8 mouse cellular contexts compared by ENCODE assay signal in genomic region chr9:35421730-35422235, GRCm38 (mm10). TPM values are rescaled to one million over a fixed set of nuclear protein-coding genes. Genes with fewer than 3 reads are reported as not detected.
DNase-seq lines count a peak whose midpoint lies in the region; ATAC-seq and TF ChIP-seq lines count a peak whose summit lies in the region.

No protein-coding gene starts in this region.

- 0 out of 2 replicates have a peak, but pooled peaks cover 3% of the 10 kb centered on the region for H3K27me3 ChIP-seq in forebrain, embryonic 13.5 days
- no peaks in the 10 kb centered on the region for H3K27me3 ChIP-seq in intestine, postnatal 0 days (replicated peaks; ENCODE audit: control insufficient read depth, insufficient read depth, low read length)
- peaks cover 7% of the 10 kb centered on the region for H3K27me3 ChIP-seq in liver, postnatal 0 days (ENCODE audit: insufficient read depth, low read length)

- TF ChIP-seq EP300 in liver, postnatal 0 days (IDR thresholded peaks at IDR 0.05; ENCODE audit: low read depth): no peak

- no peak for TF ChIP-seq POLR2A in bone marrow, adult 2 months (IDR thresholded peaks at IDR 0.05; ENCODE audit: borderline replicate concordance, control insufficient read depth, low read depth, low read length)

- no peaks in the 10 kb centered on the region for H3K4me1 ChIP-seq in bone marrow, adult 2 months (ENCODE audit: control insufficient read depth, insufficient read depth, low read length)
- peaks cover 37% of the 10 kb centered on the region for H3K4me1 ChIP-seq in forebrain, embryonic 13.5 days
- H3K4me1 ChIP-seq in intestine, postnatal 0 days (replicated peaks; ENCODE audit: control insufficient read depth, insufficient read depth, low read length): peaks cover 3% of the 10 kb centered on the region; the same call in 1 of the 2 replicates
- no peaks in the 10 kb centered on the region for H3K4me1 ChIP-seq in liver, postnatal 0 days (ENCODE audit: insufficient read depth)

- H3K9ac ChIP-seq in forebrain, embryonic 13.5 days: peak overlapping the region; percentile 99
- peak overlapping the region; percentile 65 for H3K9ac ChIP-seq in intestine, postnatal 0 days (ENCODE audit: low read depth, low read length)
- H3K9ac ChIP-seq in liver, postnatal 0 days (replicated peaks): peak overlapping the region; percentile 83

- peak; percentile 46 for DNase-seq in right cerebral cortex, adult 18-20 months
- DNase-seq in right cerebral cortex, postnatal 36 days (ENCODE audit: low spot score in 2 of 2): no peak
- no peak for DNase-seq in liver, postnatal 0 days
- DNase-seq in right cerebral cortex, adult 2 months (ENCODE audit: low spot score in 2 of 2): peak; percentile 32 to 53
- no peak for DNase-seq in urinary bladder, postnatal 4 days (ENCODE audit: low spot score in 2 of 2)

- no peaks in the 10 kb centered on the region for H3K36me3 ChIP-seq in forebrain, embryonic 13.5 days (ENCODE audit: poor library complexity, severe bottlenecking)
- H3K36me3 ChIP-seq in intestine, postnatal 0 days (ENCODE audit: control insufficient read depth, insufficient read depth): no peaks in the 10 kb centered on the region
- no peaks in the 10 kb centered on the region for H3K36me3 ChIP-seq in liver, postnatal 0 days (replicated peaks; ENCODE audit: insufficient read depth, low read length)

- peak overlapping the region; percentile 67 for H3K4me2 ChIP-seq in forebrain, embryonic 13.5 days
- H3K4me2 ChIP-seq in intestine, postnatal 0 days (replicated peaks; ENCODE audit: low read depth): peak overlapping the region; percentile 91
- H3K4me2 ChIP-seq in liver, postnatal 0 days (ENCODE audit: low read depth, low read length): peak overlapping the region; percentile 96

- peak overlapping the region; percentile 48; the same call in 1 of the 2 replicates for H3K27ac ChIP-seq in bone marrow, adult 2 months (ENCODE audit: control insufficient read depth, insufficient read depth, low read depth, low read length, poor library complexity)
- peak overlapping the region; percentile 97 for H3K27ac ChIP-seq in forebrain, embryonic 13.5 days
- peak overlapping the region; percentile 89 for H3K27ac ChIP-seq in intestine, postnatal 0 days (ENCODE audit: low read depth, low read length)
- peak overlapping the region; percentile 39; the same call in 1 of the 2 replicates for H3K27ac ChIP-seq in liver, postnatal 0 days (ENCODE audit: low read depth)

- no peaks in the 10 kb centered on the region for H3K9me3 ChIP-seq in forebrain, embryonic 13.5 days (replicated peaks)
- H3K9me3 ChIP-seq in intestine, postnatal 0 days (ENCODE audit: control insufficient read depth): no peaks in the 10 kb centered on the region
- no peaks in the 10 kb centered on the region for H3K9me3 ChIP-seq in liver, postnatal 0 days (ENCODE audit: low read length)

- peak; percentile 67 for ATAC-seq in forebrain, embryonic 13.5 days
- peak; percentile 26 for ATAC-seq in intestine, postnatal 0 days
- ATAC-seq in liver, postnatal 0 days: peak; percentile 17

- TF ChIP-seq CTCF in bone marrow, adult 2 months (IDR thresholded peaks at IDR 0.05; ENCODE audit: control insufficient read depth, insufficient read depth, low read length): no peak
- TF ChIP-seq CTCF in intestine, postnatal 0 days (IDR thresholded peaks at IDR 0.05; ENCODE audit: low read depth): no peak
- no peak for TF ChIP-seq CTCF in liver, postnatal 0 days (IDR thresholded peaks at IDR 0.05; ENCODE audit: low read depth)

- WGBS in bone marrow, adult 2 months: 1% methylated on average over 35 of the region's 35 CpGs
- under 1% methylated on average over 35 of the region's 35 CpGs for WGBS in forebrain, embryonic 13.5 days
- WGBS in intestine, postnatal 0 days: under 1% methylated on average over 35 of the region's 35 CpGs
- WGBS in liver, postnatal 0 days (ENCODE audit: insufficient replicate concordance): 0% methylated on average over 33 of the region's 35 CpGs

- peak overlapping the region; percentile 92 for H3K4me3 ChIP-seq in bone marrow, adult 2 months (replicated peaks; ENCODE audit: control insufficient read depth, low read depth, low read length)
- peak overlapping the region; percentile 96 for H3K4me3 ChIP-seq in forebrain, embryonic 13.5 days
- H3K4me3 ChIP-seq in intestine, postnatal 0 days (ENCODE audit: low read depth, low read length): peak overlapping the region; percentile 83
- H3K4me3 ChIP-seq in liver, postnatal 0 days (ENCODE audit: low read depth, low read length): peak overlapping the region; percentile 88

RNA-seq across cellular contexts. Expression of gene Cdon, which starts 0.9 kb away (rescaled TPM):
- 0.66 and 2.8 TPM in 2 replicates for polyA plus RNA-seq in bone marrow, adult 2 months (2011; ENCODE audit: insufficient read depth, insufficient read length, low replicate concordance, missing spikeins)
- 20.7 and 22.1 TPM in 2 replicates for polyA plus RNA-seq in forebrain, embryonic 13.5 days (2015; fragmentation: Nextera tagmentation; extraction: Ambion mirVana)
- polyA plus RNA-seq in intestine, postnatal 0 days (2015; fragmentation: Nextera tagmentation; extraction: Ambion mirVana): 1.9 and 2.4 TPM in 2 replicates
- 0.18 and 0.38 TPM in 2 replicates for polyA plus RNA-seq in liver, postnatal 0 days (2015; fragmentation: Nextera tagmentation; extraction: Ambion mirVana)

Comparison
In these comparisons a context has a peak if more than half of its experiments do, and no peak if none do; other contexts are left out.
1. DNase-seq: peak in right cerebral cortex, adult 18-20 months (single experiment) and right cerebral cortex, adult 2 months (2 of 2); none in right cerebral cortex, postnatal 36 days (0 of 2), liver, postnatal 0 days (single experiment) and urinary bladder, postnatal 4 days (0 of 2).
2. H3K27ac ChIP-seq: peak in every context shown above with its lines; median percentile 97 in forebrain, embryonic 13.5 days; 89 in intestine, postnatal 0 days; 48 in bone marrow, adult 2 months; 39 in liver, postnatal 0 days.
3. ATAC-seq: peak in every context shown above with its lines; median percentile 67 in forebrain, embryonic 13.5 days; 26 in intestine, postnatal 0 days; 17 in liver, postnatal 0 days.
4. Peak in every context shown above with its lines, with median percentiles within 50 percentile points of each other: H3K4me3 ChIP-seq, H3K4me2 ChIP-seq and H3K9ac ChIP-seq.